Mouse (Mus musculus) heart, postnatal 0 days (tissue): Measurements from ENCODE around the gene E130114P18Rik.

ENCODE experiments used
- CTCF ChIP-seq: IDR thresholded peaks from 2 replicates; pipeline ENCODE4 v1.5.1; 2016; ENCODE audit warnings: antibody characterized with exemption, control low read depth, low read depth
- EP300 ChIP-seq: IDR thresholded peaks from 2 replicates; pipeline ENCODE4 v1.6.1; 2016; ENCODE audit warnings: antibody characterized with exemption, low read depth

DNA sequence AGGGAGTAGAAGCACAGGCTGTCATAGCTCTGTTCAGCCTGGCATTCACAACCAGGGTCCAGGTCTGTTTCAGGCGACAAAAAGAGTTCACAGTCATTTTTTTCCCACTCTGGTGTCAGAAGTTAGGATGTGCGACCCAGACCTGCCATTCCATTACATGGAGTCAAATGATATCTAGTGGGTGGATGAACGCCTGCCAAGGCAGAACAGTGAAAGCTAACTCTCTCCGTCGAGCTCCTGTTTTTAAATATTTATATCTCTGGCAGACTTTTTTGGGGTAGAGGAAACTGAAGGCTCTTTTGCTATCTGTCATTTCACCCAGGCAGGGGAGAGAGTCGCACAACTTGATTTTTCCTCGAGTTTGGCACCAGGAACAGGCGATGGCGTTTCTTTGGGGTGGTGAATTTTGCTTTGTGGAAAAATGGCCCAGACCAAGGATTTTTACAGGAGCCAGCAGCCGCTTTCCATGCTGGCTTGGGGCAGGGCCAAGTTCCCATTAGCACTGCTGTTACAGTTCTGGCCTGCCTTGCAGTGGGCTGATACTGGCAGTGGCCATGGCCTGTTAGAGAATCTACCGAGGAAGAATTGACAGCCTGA is 166.5 kb downstream of the E130114P18Rik start:
- no peak for TF ChIP-seq CTCF
- no peak for TF ChIP-seq EP300
